Mouse (Mus musculus): ENCODE measurements at regions not wholly inside any gene's neighbourhood (a gene's known extent, or its start where the extent isn't known, plus 50 kb on each side); places are given as distances from the start of the nearest gene placed in this dataset.

DNA sequence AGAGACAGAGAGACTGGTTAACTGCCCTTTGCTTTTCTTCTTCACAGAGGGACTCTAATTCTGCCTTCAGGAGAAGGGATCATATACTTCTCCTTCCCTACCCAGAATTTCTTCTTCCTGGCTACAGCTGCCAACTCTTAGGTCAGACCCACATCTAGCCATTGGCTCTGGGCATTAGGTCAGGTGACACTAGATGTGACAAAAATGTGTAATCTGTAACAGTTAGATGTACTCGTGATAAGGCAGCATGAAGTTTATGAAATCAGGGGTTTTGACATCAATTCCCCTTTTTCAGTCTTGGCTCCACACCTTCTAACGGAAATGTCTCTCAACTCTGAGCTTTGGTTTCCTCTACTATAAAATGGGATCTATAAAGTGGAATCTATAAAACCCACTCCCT lies 428.4 kb downstream of the Bmper start:
- TF ChIP-seq POLR2A (IDR thresholded peaks at IDR 0.05; ENCODE audit: borderline replicate concordance, extremely low read depth, insufficient read depth, insufficient read length, poor library complexity, severe bottlenecking), result no peak
- TF ChIP-seq CTCF (IDR thresholded peaks at IDR 0.05; ENCODE audit: borderline replicate concordance, extremely low read depth, insufficient read depth, insufficient read length), result no peak
